37 mouse cellular contexts compared by ENCODE assay signal in genomic region chr3:92033892-92034291, GRCm38 (mm10). TPM values are rescaled to one million over a fixed set of nuclear protein-coding genes. Genes with fewer than 3 reads are reported as not detected.
DNase-seq lines count a peak whose midpoint lies in the region; ATAC-seq and TF ChIP-seq lines count a peak whose summit lies in the region.
"Had no signal": no experiment of that assay in that cellular context is flagged by ENCODE, and none has a peak within 500 bp of the region (broad histone marks: within the 10 kb centered on the region; RNA-seq: fewer than 3 reads in every experiment).

No protein-coding gene starts in this region.

- peak; percentile 11 for DNase-seq in lung, postnatal 0 days (ENCODE audit: low spot score)
- no peak for DNase-seq in lung, postnatal 14 days
- DNase-seq in R1 (ENCODE audit: low read depth, low spot score) = peak; percentile 93
- peak; percentile 60 for DNase-seq in embryonic facial prominence, embryonic 14.5 days (ENCODE audit: low spot score)
- DNase-seq in spleen, adult 12 weeks (ENCODE audit: low spot score) = no peak
- DNase-seq in midbrain, postnatal 0 days (ENCODE audit: low spot score) = no peak
- no peak for DNase-seq in liver, postnatal 0 days
- DNase-seq: adrenal gland, adult 8-10 months; adrenal gland, postnatal 25 days; cerebellum, adult 11-12 months; cerebellum, adult 8-10 months; cerebellum, postnatal 10 days; cerebellum, postnatal 36 days; embryo, embryonic 11 days; gastrocnemius, postnatal 10 days; gastrocnemius, postnatal 36 days; heart, adult 2 months; heart, postnatal 14 days; heart, postnatal 4 days had no signal

- TF ChIP-seq EP300 in lung, postnatal 0 days (IDR thresholded peaks at IDR 0.05) = no peak
- no peak for TF ChIP-seq EP300 in liver, postnatal 0 days (IDR thresholded peaks at IDR 0.05; ENCODE audit: low read depth)

- no peaks in the 10 kb centered on the region for H3K27me3 ChIP-seq in lung, postnatal 0 days (replicated peaks; ENCODE audit: insufficient read depth, low read length)
- H3K27me3 ChIP-seq in embryonic facial prominence, embryonic 14.5 days (replicated peaks; ENCODE audit: control insufficient read depth, insufficient read depth, low read length) = no peaks in the 10 kb centered on the region
- no peaks in the 10 kb centered on the region for H3K27me3 ChIP-seq in stomach, embryonic 16.5 days (ENCODE audit: control insufficient read depth, insufficient read depth, low read length)
- no peaks in the 10 kb centered on the region for H3K27me3 ChIP-seq in midbrain, postnatal 0 days (ENCODE audit: insufficient read depth, low read length)
- no peaks in the 10 kb centered on the region for H3K27me3 ChIP-seq in liver, postnatal 0 days (ENCODE audit: insufficient read depth, low read length)
- H3K27me3 ChIP-seq: forebrain, embryonic 13.5 days; heart, embryonic 13.5 days; Patski had no signal

- H3K9me3 ChIP-seq in lung, postnatal 0 days (ENCODE audit: low read length) = no peaks in the 10 kb centered on the region
- H3K9me3 ChIP-seq in embryonic facial prominence, embryonic 14.5 days (ENCODE audit: control insufficient read depth, low read length) = no peaks in the 10 kb centered on the region
- no peaks in the 10 kb centered on the region for H3K9me3 ChIP-seq in stomach, embryonic 16.5 days (replicated peaks; ENCODE audit: control insufficient read depth, low read length)
- no peaks in the 10 kb centered on the region for H3K9me3 ChIP-seq in midbrain, postnatal 0 days (ENCODE audit: low read length)
- no peaks in the 10 kb centered on the region for H3K9me3 ChIP-seq in liver, postnatal 0 days (ENCODE audit: low read length)
- H3K9me3 ChIP-seq: forebrain, embryonic 10.5 days; forebrain, embryonic 13.5 days; heart, embryonic 10.5 days; heart, embryonic 13.5 days had no signal

- no peak overlapping the region for H3K4me2 ChIP-seq in lung, postnatal 0 days (replicated peaks; ENCODE audit: low read depth, low read length)
- no peak overlapping the region for H3K4me2 ChIP-seq in embryonic facial prominence, embryonic 14.5 days (ENCODE audit: low read depth, low read length)
- H3K4me2 ChIP-seq in stomach, embryonic 16.5 days (ENCODE audit: low read depth, low read length) = no peak overlapping the region
- no peak overlapping the region for H3K4me2 ChIP-seq in midbrain, postnatal 0 days (ENCODE audit: low read depth, low read length, poor library complexity, severe bottlenecking)
- H3K4me2 ChIP-seq in liver, postnatal 0 days (ENCODE audit: low read depth, low read length) = no peak overlapping the region
- H3K4me2 ChIP-seq: forebrain, embryonic 13.5 days; heart, embryonic 13.5 days; hindbrain, embryonic 14.5 days had no signal

- peak; percentile 37; the same call in 1 of the 2 replicates for ATAC-seq in lung, postnatal 0 days
- ATAC-seq in embryonic facial prominence, embryonic 14.5 days (ENCODE audit: low read depth) = peak; percentile 67; the same call in 1 of the 2 replicates
- no peak for ATAC-seq in stomach, embryonic 16.5 days (ENCODE audit: insufficient read depth, low FRiP score)
- no peak for ATAC-seq in midbrain, postnatal 0 days (ENCODE audit: low FRiP score)
- ATAC-seq in liver, postnatal 0 days = no peak
- ATAC-seq: activated CD4-positive, CD25-positive, alpha-beta regulatory T cell, adult 4 months; forebrain, embryonic 13.5 days; forebrain, embryonic 16.5 days; hindbrain, postnatal 0 days; Patski had no signal

- 30% methylated on average over 1 of the region's 1 CpGs for WGBS in lung, postnatal 0 days
- WGBS in embryonic facial prominence, embryonic 14.5 days = 35% methylated on average over 1 of the region's 1 CpGs
- 23% methylated on average over 1 of the region's 1 CpGs for WGBS in stomach, embryonic 16.5 days
- 54% methylated on average over 1 of the region's 1 CpGs for WGBS in midbrain, postnatal 0 days
- 43% methylated on average over 1 of the region's 1 CpGs for WGBS in liver, postnatal 0 days (ENCODE audit: insufficient replicate concordance)

- H3K36me3 ChIP-seq in lung, postnatal 0 days (ENCODE audit: insufficient read depth, low read length) = no peaks in the 10 kb centered on the region
- no peaks in the 10 kb centered on the region for H3K36me3 ChIP-seq in embryonic facial prominence, embryonic 14.5 days (ENCODE audit: control insufficient read depth, insufficient read depth, low read length)
- no peaks in the 10 kb centered on the region for H3K36me3 ChIP-seq in stomach, embryonic 16.5 days (ENCODE audit: control insufficient read depth, insufficient read depth, low read length)
- H3K36me3 ChIP-seq in midbrain, postnatal 0 days (ENCODE audit: insufficient read depth, low read length) = no peaks in the 10 kb centered on the region
- no peaks in the 10 kb centered on the region for H3K36me3 ChIP-seq in liver, postnatal 0 days (replicated peaks; ENCODE audit: insufficient read depth, low read length)
- H3K36me3 ChIP-seq: forebrain, embryonic 10.5 days; G1E; heart, embryonic 10.5 days; heart, embryonic 13.5 days had no signal

- H3K4me1 ChIP-seq in lung, postnatal 0 days (ENCODE audit: insufficient read depth, low read depth, low read length) = no peaks in the 10 kb centered on the region
- H3K4me1 ChIP-seq in embryonic facial prominence, embryonic 14.5 days (ENCODE audit: control insufficient read depth, insufficient read depth, low read length) = no peaks in the 10 kb centered on the region
- H3K4me1 ChIP-seq in stomach, embryonic 16.5 days (ENCODE audit: control insufficient read depth, insufficient read depth, low read length) = peaks cover 2% of the 10 kb centered on the region; the same call in 1 of the 2 replicates
- no peaks in the 10 kb centered on the region for H3K4me1 ChIP-seq in midbrain, postnatal 0 days (ENCODE audit: insufficient read depth, low read length)
- H3K4me1 ChIP-seq in liver, postnatal 0 days (ENCODE audit: insufficient read depth) = no peaks in the 10 kb centered on the region
- H3K4me1 ChIP-seq: forebrain, embryonic 10.5 days; forebrain, embryonic 13.5 days; heart, embryonic 10.5 days; heart, embryonic 13.5 days had no signal

- H3K4me3 ChIP-seq in lung, postnatal 0 days (ENCODE audit: low read depth, low read length) = no peak overlapping the region
- H3K4me3 ChIP-seq in embryonic facial prominence, embryonic 14.5 days (ENCODE audit: low read depth, low read length) = no peak overlapping the region
- no peak overlapping the region for H3K4me3 ChIP-seq in stomach, embryonic 16.5 days (replicated peaks; ENCODE audit: low read length)
- H3K4me3 ChIP-seq in midbrain, postnatal 0 days (ENCODE audit: low read depth, low read length) = no peak overlapping the region
- no peak overlapping the region for H3K4me3 ChIP-seq in liver, postnatal 0 days (ENCODE audit: low read depth, low read length)
- H3K4me3 ChIP-seq: forebrain, embryonic 10.5 days; forebrain, embryonic 13.5 days; heart, adult 2 months; heart, embryonic 10.5 days; heart, embryonic 13.5 days had no signal

- no peak overlapping the region for H3K27ac ChIP-seq in lung, postnatal 0 days (ENCODE audit: low read length)
- no peak overlapping the region for H3K27ac ChIP-seq in embryonic facial prominence, embryonic 14.5 days (replicated peaks; ENCODE audit: low read depth, low read length)
- H3K27ac ChIP-seq in stomach, embryonic 16.5 days (ENCODE audit: low read length) = peak overlapping the region; percentile 61
- no peak overlapping the region for H3K27ac ChIP-seq in midbrain, postnatal 0 days (ENCODE audit: low read depth, low read length)
- H3K27ac ChIP-seq in liver, postnatal 0 days (ENCODE audit: low read depth) = no peak overlapping the region
- H3K27ac ChIP-seq: forebrain, embryonic 10.5 days; forebrain, embryonic 13.5 days; heart, adult 2 months; heart, embryonic 10.5 days; heart, embryonic 13.5 days; hindbrain, embryonic 14.5 days; hindbrain, postnatal 0 days had no signal

- TF ChIP-seq CTCF in lung, postnatal 0 days (IDR thresholded peaks at IDR 0.05) = no peak
- TF ChIP-seq CTCF in midbrain, postnatal 0 days (IDR thresholded peaks at IDR 0.05) = no peak
- TF ChIP-seq CTCF in liver, postnatal 0 days (IDR thresholded peaks at IDR 0.05; ENCODE audit: low read depth) = no peak

- H3K9ac ChIP-seq in lung, postnatal 0 days (replicated peaks; ENCODE audit: low read depth) = no peak overlapping the region
- H3K9ac ChIP-seq in embryonic facial prominence, embryonic 14.5 days (ENCODE audit: low read depth, low read length) = no peak overlapping the region
- H3K9ac ChIP-seq in stomach, embryonic 16.5 days (ENCODE audit: low read length) = no peak overlapping the region
- H3K9ac ChIP-seq in midbrain, postnatal 0 days (replicated peaks; ENCODE audit: low read length, poor library complexity, severe bottlenecking) = no peak overlapping the region
- H3K9ac ChIP-seq in liver, postnatal 0 days (replicated peaks) = no peak overlapping the region
- H3K9ac ChIP-seq: forebrain, embryonic 13.5 days; heart, embryonic 13.5 days; hindbrain, embryonic 14.5 days had no signal

RNA-seq across cellular contexts. Expression of gene Pglyrp3, which starts 19.5 kb away (rescaled TPM):
- not detected in 2 replicates for polyA plus RNA-seq in lung, postnatal 0 days (2015; fragmentation: Nextera tagmentation; extraction: Ambion mirVana)
- polyA plus RNA-seq in embryonic facial prominence, embryonic 14.5 days (2014; fragmentation: Nextera tagmentation; extraction: Ambion mirVana) = 1.00 and 1.4 TPM in 2 replicates
- 2.8 and 7.9 TPM in 2 replicates for polyA plus RNA-seq in stomach, embryonic 16.5 days (2015; fragmentation: Nextera tagmentation; extraction: Ambion mirVana)
- total RNA-seq in midbrain, postnatal 0 days (2014; rRNA removed) = not detected in 2 replicates
- polyA plus RNA-seq in midbrain, postnatal 0 days (2015; fragmentation: Nextera tagmentation; extraction: Ambion mirVana) = not detected in 2 replicates
- polyA plus RNA-seq in liver, postnatal 0 days (2015; fragmentation: Nextera tagmentation; extraction: Ambion mirVana) = not detected in 2 replicates
- total RNA-seq: adrenal gland, adult 8-10 months; adrenal gland, postnatal 25 days; G1E; gastrocnemius, adult 18-20 months; gastrocnemius, postnatal 10 days; gastrocnemius, postnatal 36 days; granulocyte monocyte progenitor cell, adult 5-6 weeks; heart, adult 2 months; heart, postnatal 14 days; heart, postnatal 4 days; hindbrain, postnatal 0 days had no signal
- polyA plus RNA-seq: activated CD4-positive, CD25-positive, alpha-beta regulatory T cell, adult 4 months; brain, embryonic 14.5 days; cortical plate, adult 2 months; embryonic facial prominence, embryonic 11.5 days; forebrain, embryonic 10.5 days; forebrain, embryonic 13.5 days; forebrain, embryonic 16.5 days; G1E; heart, adult 2 months; heart, embryonic 13.5 days; heart, embryonic 16.5 days; hindbrain, embryonic 11.5 days; hindbrain, embryonic 14.5 days; hindbrain, postnatal 0 days; Patski had no signal

RNA-seq across cellular contexts. Expression of gene Lor, which starts 49.0 kb away (rescaled TPM):
- polyA plus RNA-seq in lung, postnatal 0 days (2015; fragmentation: Nextera tagmentation; extraction: Ambion mirVana) = 1.1 and 1.2 TPM in 2 replicates
- polyA plus RNA-seq in embryonic facial prominence, embryonic 14.5 days (2014; fragmentation: Nextera tagmentation; extraction: Ambion mirVana) = 3.0 and 21.3 TPM in 2 replicates
- polyA plus RNA-seq in stomach, embryonic 16.5 days (2015; fragmentation: Nextera tagmentation; extraction: Ambion mirVana) = 3.1 and 4.6 TPM in 2 replicates
- total RNA-seq in midbrain, postnatal 0 days (2014; rRNA removed) = 4.4 and 4.6 TPM in 2 replicates
- polyA plus RNA-seq in midbrain, postnatal 0 days (2015; fragmentation: Nextera tagmentation; extraction: Ambion mirVana) = 11.3 and 13.2 TPM in 2 replicates
- polyA plus RNA-seq in liver, postnatal 0 days (2015; fragmentation: Nextera tagmentation; extraction: Ambion mirVana) = 0.06 TPM in 1 of 2 replicates, not detected in the other
- total RNA-seq: G1E; gastrocnemius, adult 18-20 months; gastrocnemius, postnatal 10 days; gastrocnemius, postnatal 36 days; granulocyte monocyte progenitor cell, adult 5-6 weeks; heart, adult 2 months; heart, postnatal 14 days had no signal
- polyA plus RNA-seq: activated CD4-positive, CD25-positive, alpha-beta regulatory T cell, adult 4 months; G1E; heart, adult 2 months; Patski had no signal

Comparison
In these comparisons a context has a peak if more than half of its experiments do, and no peak if none do; other contexts are left out.
1. DNase-seq: peak in lung, postnatal 0 days (single experiment), R1 (single experiment) and embryonic facial prominence, embryonic 14.5 days (single experiment); none in lung, postnatal 14 days (single experiment), spleen, adult 12 weeks (single experiment), midbrain, postnatal 0 days (single experiment) and liver, postnatal 0 days (single experiment).
2. ATAC-seq: peak in lung, postnatal 0 days (single experiment) and embryonic facial prominence, embryonic 14.5 days (single experiment); none in stomach, embryonic 16.5 days (single experiment), midbrain, postnatal 0 days (single experiment) and liver, postnatal 0 days (single experiment).